Mouse (Mus musculus): Measurements from ENCODE around the gene Psma3. TPM values are rescaled to one million over a fixed set of nuclear protein-coding genes. Genes with fewer than 3 reads are reported as not detected.

Psma3 gene
- total RNA-seq, 2 experiments from 2014 or later: 252 to 324 TPM

GRCm38 (mm10) chr12:71043571-71043970, 69.2 kb downstream of the Psma3 start:
- no peak for ATAC-seq (ENCODE audit: poor library complexity, severe bottlenecking)

DNA sequence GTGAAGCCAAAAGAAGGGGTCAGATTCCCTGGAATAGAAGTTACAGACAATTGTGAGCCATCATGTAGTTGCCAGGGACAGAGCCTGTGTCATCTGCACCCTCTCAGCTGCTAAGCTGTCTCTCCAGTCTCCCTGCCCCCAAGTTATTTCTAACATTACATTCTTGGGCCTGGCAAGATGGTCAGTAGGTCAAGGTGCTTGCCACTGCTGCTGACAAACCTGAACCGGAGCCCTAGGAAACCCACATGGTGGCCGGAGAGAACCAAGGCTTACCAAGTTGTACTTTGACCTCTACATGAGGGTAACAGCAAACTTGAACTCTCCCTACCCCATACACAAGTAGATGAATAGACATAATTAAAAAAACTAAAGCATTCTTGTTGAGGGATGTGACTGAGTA, 70.1 kb downstream of the Psma3 start:
- ATAC-seq (ENCODE audit: poor library complexity, severe bottlenecking): no peak

Other genes starting within 250 kb of the Psma3 start
- 0.64 and 0.69 TPM in 2 replicates for gene Frmd6, start 149.1 kb upstream of the Psma3 start, total RNA-seq (2015)
- gene Frmd6, start 149.1 kb upstream of the Psma3 start, total RNA-seq (2017): 1.0 and 1.2 TPM in 2 replicates
- gene Actr10, start 36.8 kb upstream of the Psma3 start, total RNA-seq (2015): 109 and 153 TPM in 2 replicates
- 54.0 and 81.4 TPM in 2 replicates for gene Actr10, start 36.8 kb upstream of the Psma3 start, total RNA-seq (2017)
- gene Arid4a, start 41.4 kb downstream of the Psma3 start, total RNA-seq (2015): 42.4 and 45.0 TPM in 2 replicates
- gene Arid4a, start 41.4 kb downstream of the Psma3 start, total RNA-seq (2017): 74.6 and 79.6 TPM in 2 replicates
- gene Tomm20l, start 136.8 kb downstream of the Psma3 start, total RNA-seq (2015): not detected in 2 replicates
- gene Tomm20l, start 136.8 kb downstream of the Psma3 start, total RNA-seq (2017): not detected in 2 replicates
- 26.7 and 29.0 TPM in 2 replicates for gene Timm9, start 162.1 kb downstream of the Psma3 start, total RNA-seq (2015)
- 21.3 and 22.4 TPM in 2 replicates for gene Timm9, start 162.1 kb downstream of the Psma3 start, total RNA-seq (2017)
- gene 2700049A03Rik, start 162.2 kb downstream of the Psma3 start, total RNA-seq (2015): 12.2 and 12.9 TPM in 2 replicates
- gene 2700049A03Rik, start 162.2 kb downstream of the Psma3 start, total RNA-seq (2017): 7.5 and 8.3 TPM in 2 replicates